Mouse (Mus musculus): ENCODE data around the gene Elfn2. TPM values are rescaled to one million over a fixed set of nuclear protein-coding genes. Genes with fewer than 3 reads are reported as not detected.
A peak's percentile ranks its signal among the peaks of the same experiment; 100 is the strongest.

Elfn2 gene
- polyA plus RNA-seq, 1 experiment from 2014 or later = 0.88 TPM

DNA sequence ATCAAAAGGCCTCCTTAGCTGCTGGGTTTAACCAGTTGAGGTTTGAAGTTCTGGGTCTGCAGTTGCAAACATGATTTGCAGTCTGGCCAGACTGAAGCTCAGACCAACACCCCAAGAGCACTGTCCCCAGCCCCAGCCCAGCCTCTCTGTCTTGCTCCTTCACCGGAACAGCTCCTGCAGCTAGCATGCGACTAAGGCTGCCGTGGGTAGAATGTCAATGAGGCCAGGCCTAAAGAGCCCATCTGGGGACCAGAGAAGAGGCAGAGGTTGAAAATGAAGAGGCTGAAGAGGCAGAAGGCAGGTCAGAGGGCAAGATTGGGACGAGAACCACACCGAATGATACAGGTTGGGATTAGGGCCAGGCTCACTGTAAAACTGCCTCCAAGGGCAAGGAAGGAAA is 85.2 kb downstream of the Elfn2 start:
- Histone ChIP-seq H3K27ac (replicated peaks) (peak overlapping the region; percentile 60), H3K27me3 (0 out of 2 replicates have a peak, but pooled peaks cover 7% of the 10 kb centered on the region), H3K4me2 (replicated peaks) (no peak overlapping the region), H3K9me3 (no peaks in the 10 kb centered on the region), H3K36me3 (no peaks in the 10 kb centered on the region), H3K4me1 (peaks cover 69% of the 10 kb centered on the region), H3K4me3 (no peak overlapping the region), H3K9ac (replicated peaks) (no peak overlapping the region)
- ATAC-seq (ENCODE audit: low FRiP score, low read depth) = peak; percentile 50; the same call in 1 of the 2 replicates
- WGBS = 31% methylated on average over 5 of the region's 5 CpGs

DNA sequence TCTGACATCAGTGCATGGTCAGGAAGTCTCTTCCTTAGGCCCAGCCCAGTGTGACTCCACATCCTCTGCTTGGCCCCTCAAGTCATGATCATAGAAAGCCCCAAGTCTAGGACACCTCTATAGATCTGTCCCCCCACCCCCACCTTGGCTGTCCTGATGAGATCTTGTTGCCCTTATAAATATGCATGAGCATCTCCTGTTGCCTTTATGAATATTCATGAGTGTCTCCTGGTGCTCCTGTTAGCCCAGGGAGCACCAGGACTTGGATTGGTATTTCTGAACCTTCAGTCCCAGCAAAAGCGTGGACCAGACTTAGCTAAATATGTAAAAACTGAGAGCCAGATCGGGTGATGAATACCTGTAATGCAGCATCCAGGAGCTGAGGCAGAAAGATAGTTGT is 86.2 kb downstream of the Elfn2 start:
- Histone ChIP-seq H3K36me3 (no peaks in the 10 kb centered on the region), H3K9ac (replicated peaks) (no peak overlapping the region), H3K4me1 (peaks cover 59% of the 10 kb centered on the region), H3K27me3 (no peaks in the 10 kb centered on the region), H3K4me2 (replicated peaks) (no peak overlapping the region), H3K4me3 (no peak overlapping the region), H3K27ac (replicated peaks) (no peak overlapping the region), H3K9me3 (no peaks in the 10 kb centered on the region)
- WGBS = 55% methylated on average over 2 of the region's 2 CpGs
- ATAC-seq (ENCODE audit: low FRiP score, low read depth) = no peak

DNA sequence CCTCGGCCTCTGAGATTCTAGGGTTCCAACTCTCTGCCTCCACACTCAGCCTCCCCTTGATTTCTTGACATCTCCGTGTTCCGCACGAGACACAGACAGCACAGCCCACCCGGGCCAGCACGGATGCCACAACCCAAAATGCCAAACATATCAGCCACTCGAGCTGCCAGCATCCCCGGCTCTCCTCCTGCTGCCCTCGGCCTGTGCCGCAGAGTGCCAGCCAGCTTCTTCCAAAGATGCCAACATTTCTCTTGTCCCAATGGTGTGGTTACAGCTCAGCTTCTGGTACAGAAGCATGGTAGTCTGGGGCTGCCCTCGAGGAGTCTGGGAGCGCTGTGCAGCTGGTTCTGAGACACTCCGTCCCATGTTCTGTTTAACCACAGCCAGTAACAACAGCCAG is 92.3 kb downstream of the Elfn2 start:
- Histone ChIP-seq H3K9ac (replicated peaks) (no peak overlapping the region), H3K4me1 (peaks cover 15% of the 10 kb centered on the region), H3K4me3 (no peak overlapping the region), H3K27me3 (peaks cover 16% of the 10 kb centered on the region), H3K27ac (replicated peaks) (no peak overlapping the region), H3K36me3 (no peaks in the 10 kb centered on the region), H3K9me3 (no peaks in the 10 kb centered on the region), H3K4me2 (replicated peaks) (no peak overlapping the region)
- no peak for ATAC-seq (ENCODE audit: low FRiP score, low read depth)
- 88% methylated on average over 13 of the region's 13 CpGs for WGBS

DNA sequence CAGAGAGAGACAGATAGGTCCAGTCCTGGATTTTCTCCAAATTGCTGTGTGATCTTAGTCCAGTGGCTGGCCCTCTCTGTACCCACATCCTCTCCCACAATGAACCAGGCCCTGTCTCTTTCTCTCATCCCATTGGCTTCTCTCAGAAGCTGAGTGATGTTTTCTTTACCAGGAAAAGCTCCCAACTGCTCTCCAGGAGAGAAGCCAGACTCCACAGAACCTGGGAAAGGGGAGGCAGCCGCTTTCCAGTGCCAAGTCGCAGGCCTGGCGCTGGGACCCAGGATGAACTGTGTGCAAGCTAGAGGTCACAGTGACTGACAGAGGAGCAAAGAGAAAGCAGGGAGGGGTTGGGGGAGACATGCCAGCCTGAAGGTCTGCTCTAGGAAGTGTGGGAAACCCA is 93.6 kb downstream of the Elfn2 start:
- ATAC-seq (ENCODE audit: low FRiP score, low read depth) = no peak
- WGBS = 80% methylated on average over 3 of the region's 3 CpGs
- H3K9ac ChIP-seq (replicated peaks) = no peak overlapping the region
- H3K4me1 ChIP-seq = 0 out of 2 replicates have a peak, but pooled peaks cover 4% of the 10 kb centered on the region
- peaks cover 25% of the 10 kb centered on the region for H3K27me3 ChIP-seq
- no peak overlapping the region for H3K27ac ChIP-seq (replicated peaks)
- H3K9me3 ChIP-seq = no peaks in the 10 kb centered on the region
- H3K4me3 ChIP-seq = no peak overlapping the region
- no peak overlapping the region for H3K4me2 ChIP-seq (replicated peaks)
- H3K36me3 ChIP-seq = no peaks in the 10 kb centered on the region

DNA sequence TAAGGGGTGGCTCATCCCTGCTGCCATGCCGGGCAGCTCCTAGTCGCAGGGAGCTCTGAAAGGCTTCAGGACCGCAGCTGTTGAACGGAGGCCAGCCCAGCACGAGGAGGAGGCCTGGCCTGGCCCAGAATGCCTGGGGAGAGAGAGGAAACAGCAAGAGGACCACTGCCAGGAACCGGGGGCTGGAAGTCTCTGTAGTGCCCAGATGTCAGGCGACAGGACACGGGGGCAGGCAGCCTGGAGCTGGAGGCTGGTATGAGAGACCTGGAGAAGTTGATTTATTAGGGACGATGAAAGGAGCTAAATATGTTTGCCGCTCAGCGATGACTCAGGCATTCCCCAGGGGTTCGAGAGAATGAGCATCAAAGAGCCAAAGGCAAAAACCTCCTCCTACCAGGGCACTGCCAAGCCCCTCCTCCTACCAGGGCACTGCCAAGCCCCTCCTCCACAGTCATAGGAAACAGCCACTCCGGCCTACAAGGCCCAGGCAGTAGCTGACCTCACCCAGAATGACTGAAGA is 94.1 kb downstream of the Elfn2 start:
- H3K27me3 ChIP-seq = peaks cover 29% of the 10 kb centered on the region
- 0 out of 2 replicates have a peak, but pooled peaks cover 4% of the 10 kb centered on the region for H3K4me1 ChIP-seq
- no peak for ATAC-seq (ENCODE audit: low FRiP score, low read depth)
- 70% methylated on average over 13 of the region's 13 CpGs for WGBS
- no peak overlapping the region for H3K4me3 ChIP-seq
- no peaks in the 10 kb centered on the region for H3K9me3 ChIP-seq
- H3K27ac ChIP-seq (replicated peaks) = no peak overlapping the region
- H3K4me2 ChIP-seq (replicated peaks) = no peak overlapping the region
- H3K9ac ChIP-seq (replicated peaks) = no peak overlapping the region
- no peaks in the 10 kb centered on the region for H3K36me3 ChIP-seq

DNA sequence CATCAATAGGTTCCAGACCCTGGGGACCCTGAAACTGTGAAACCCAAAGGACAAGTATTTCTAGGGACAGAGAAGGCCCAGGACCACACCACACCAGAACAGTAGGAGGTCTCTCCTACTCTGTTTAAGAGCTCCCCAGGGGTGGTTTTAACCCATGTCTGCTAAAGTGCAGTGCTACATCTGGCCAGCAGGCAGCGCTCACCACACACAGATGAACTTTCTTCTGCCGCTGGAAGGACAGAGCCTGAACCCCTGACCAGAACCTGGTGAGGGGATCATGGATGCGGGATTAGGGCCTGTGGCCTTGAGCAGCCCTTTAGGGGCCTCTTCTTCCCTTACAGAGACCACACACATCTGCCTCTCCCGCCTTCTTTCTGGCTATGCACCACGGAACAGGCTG is 95.1 kb downstream of the Elfn2 start:
- Histone ChIP-seq H3K4me2 (replicated peaks) (no peak overlapping the region), H3K36me3 (no peaks in the 10 kb centered on the region), H3K9me3 (no peaks in the 10 kb centered on the region), H3K9ac (replicated peaks) (no peak overlapping the region), H3K4me3 (no peak overlapping the region), H3K27ac (replicated peaks) (no peak overlapping the region), H3K27me3 (peaks cover 29% of the 10 kb centered on the region), H3K4me1 (0 out of 2 replicates have a peak, but pooled peaks cover 4% of the 10 kb centered on the region)
- peak; percentile 58; the same call in 1 of the 2 replicates for ATAC-seq (ENCODE audit: low FRiP score, low read depth)
- WGBS = 8% methylated on average over 5 of the region's 5 CpGs

Other genes with a start within 250 kb of the Elfn2 start
- not detected in 2 replicates for gene Il2rb, start 223.5 kb downstream of the Elfn2 start, polyA plus RNA-seq (2016; fragmentation: Nextera tagmentation; extraction: Ambion mirVana)
- gene C1qtnf6, start 187.4 kb downstream of the Elfn2 start, polyA plus RNA-seq (2016; fragmentation: Nextera tagmentation; extraction: Ambion mirVana) = 8.2 and 9.0 TPM in 2 replicates
- 0.05 and 0.18 TPM in 2 replicates for gene Sstr3, start 174.1 kb downstream of the Elfn2 start, polyA plus RNA-seq (2016; fragmentation: Nextera tagmentation; extraction: Ambion mirVana)
- 4.5 and 6.9 TPM in 2 replicates for gene Rac2, start 146.0 kb downstream of the Elfn2 start, polyA plus RNA-seq (2016; fragmentation: Nextera tagmentation; extraction: Ambion mirVana)
- gene Cyth4, start 121.7 kb downstream of the Elfn2 start, polyA plus RNA-seq (2016; fragmentation: Nextera tagmentation; extraction: Ambion mirVana) = 5.4 and 6.9 TPM in 2 replicates
- 119 and 137 TPM in 2 replicates for gene Mfng, start 54.7 kb upstream of the Elfn2 start, polyA plus RNA-seq (2016; fragmentation: Nextera tagmentation; extraction: Ambion mirVana)
- 2.3 and 2.6 TPM in 2 replicates for gene Card10, start 84.3 kb upstream of the Elfn2 start, polyA plus RNA-seq (2016; fragmentation: Nextera tagmentation; extraction: Ambion mirVana)
- 11.5 and 11.9 TPM in 2 replicates for gene Cdc42ep1, start 123.9 kb upstream of the Elfn2 start, polyA plus RNA-seq (2016; fragmentation: Nextera tagmentation; extraction: Ambion mirVana)
- gene Lgals2, start 136.8 kb upstream of the Elfn2 start, polyA plus RNA-seq (2016; fragmentation: Nextera tagmentation; extraction: Ambion mirVana) = 0.56 TPM in 1 of 2 replicates, not detected in the other
- gene Gga1, start 158.4 kb upstream of the Elfn2 start, polyA plus RNA-seq (2016; fragmentation: Nextera tagmentation; extraction: Ambion mirVana) = 50.9 and 52.7 TPM in 2 replicates
- gene Gm49510, start 180.9 kb upstream of the Elfn2 start, polyA plus RNA-seq (2016; fragmentation: Nextera tagmentation; extraction: Ambion mirVana) = 0.10 TPM in 1 of 2 replicates, not detected in the other
- gene Sh3bp1, start 181.0 kb upstream of the Elfn2 start, polyA plus RNA-seq (2016; fragmentation: Nextera tagmentation; extraction: Ambion mirVana) = 8.2 and 9.3 TPM in 2 replicates
- 46.3 and 53.7 TPM in 2 replicates for gene Pdxp, start 195.1 kb upstream of the Elfn2 start, polyA plus RNA-seq (2016; fragmentation: Nextera tagmentation; extraction: Ambion mirVana)
- 346 and 420 TPM in 2 replicates for gene Lgals1, start 208.0 kb upstream of the Elfn2 start, polyA plus RNA-seq (2016; fragmentation: Nextera tagmentation; extraction: Ambion mirVana)
- 50.2 and 59.6 TPM in 2 replicates for gene Nol12, start 216.2 kb upstream of the Elfn2 start, polyA plus RNA-seq (2016; fragmentation: Nextera tagmentation; extraction: Ambion mirVana)
- gene Triobp, start 229.0 kb upstream of the Elfn2 start, polyA plus RNA-seq (2016; fragmentation: Nextera tagmentation; extraction: Ambion mirVana) = 40.0 and 45.0 TPM in 2 replicates

Data from midbrain, embryonic 12.5 days (tissue).